Comparison of ENCODE assay signal across 8 mouse cellular contexts in genomic region chr9:61277369-61278215, GRCm38 (mm10).
A peak's percentile ranks its signal among the peaks of the same experiment; 100 is the strongest.
DNase-seq lines count a peak whose midpoint lies in the region; ATAC-seq and TF ChIP-seq lines count a peak whose summit lies in the region.

No protein-coding gene starts in this region.

- peaks cover 40% of the 10 kb centered on the region for H3K4me1 ChIP-seq in forebrain, embryonic 12.5 days
- H3K4me1 ChIP-seq in hindbrain, embryonic 11.5 days (replicated peaks; ENCODE audit: control insufficient read depth, insufficient read depth, low read length) = peaks cover 7% of the 10 kb centered on the region; the same call in 1 of the 2 replicates
- H3K4me1 ChIP-seq in lung, postnatal 0 days (ENCODE audit: insufficient read depth, low read depth, low read length) = peaks cover 3% of the 10 kb centered on the region; the same call in 1 of the 2 replicates

- no peak for TF ChIP-seq EP300 in lung, postnatal 0 days (IDR thresholded peaks at IDR 0.05)

- peak; percentile 91 for ATAC-seq in CD4-positive, CD25-positive, alpha-beta regulatory T cell, adult 4 months
- ATAC-seq in forebrain, embryonic 12.5 days (ENCODE audit: low FRiP score) = peak; percentile 67
- ATAC-seq in hindbrain, embryonic 11.5 days (ENCODE audit: low FRiP score) = peak; percentile 53; the same call in 1 of the 2 replicates
- ATAC-seq in lung, postnatal 0 days = peak; percentile 76
- no peak for ATAC-seq in erythroid progenitor cell, adult 5-6 weeks (replicated peaks; ENCODE audit: low FRiP score, poor library complexity, severe bottlenecking)

- no peaks in the 10 kb centered on the region for H3K36me3 ChIP-seq in forebrain, embryonic 12.5 days (replicated peaks)
- H3K36me3 ChIP-seq in hindbrain, embryonic 11.5 days (ENCODE audit: control insufficient read depth, insufficient read depth, low read length) = no peaks in the 10 kb centered on the region
- H3K36me3 ChIP-seq in lung, postnatal 0 days (ENCODE audit: insufficient read depth, low read length) = no peaks in the 10 kb centered on the region

- peak overlapping the region; percentile 65 for H3K27ac ChIP-seq in forebrain, embryonic 12.5 days
- H3K27ac ChIP-seq in hindbrain, embryonic 11.5 days (ENCODE audit: low read depth, low read length) = no peak overlapping the region
- no peak overlapping the region for H3K27ac ChIP-seq in lung, postnatal 0 days (ENCODE audit: low read length)

- peaks cover 49% of the 10 kb centered on the region for H3K27me3 ChIP-seq in forebrain, embryonic 12.5 days
- H3K27me3 ChIP-seq in hindbrain, embryonic 11.5 days (ENCODE audit: control insufficient read depth, insufficient read depth, low read length) = peaks cover 4% of the 10 kb centered on the region; the same call in 1 of the 2 replicates
- peaks cover 26% of the 10 kb centered on the region; the same call in 1 of the 2 replicates for H3K27me3 ChIP-seq in lung, postnatal 0 days (replicated peaks; ENCODE audit: insufficient read depth, low read length)

- TF ChIP-seq CTCF in lung, postnatal 0 days (IDR thresholded peaks at IDR 0.05) = peak; percentile 79

- peak; percentile 92 for DNase-seq in brain, adult 2 months (ENCODE audit: low read depth, low spot score)
- peak; percentile 71 for DNase-seq in hindbrain, embryonic 11.5 days (ENCODE audit: low spot score)
- DNase-seq in layer of hippocampus, postnatal 10 days (ENCODE audit: low spot score in 2 of 2) = peak; percentile 46 to 56
- DNase-seq in lung, postnatal 0 days (ENCODE audit: low spot score) = peak; percentile 87
- peak; percentile 84 for DNase-seq in retina, embryonic 14.5 days (ENCODE audit: low spot score)

- H3K9ac ChIP-seq in forebrain, embryonic 12.5 days = no peak overlapping the region
- no peak overlapping the region for H3K9ac ChIP-seq in hindbrain, embryonic 11.5 days (ENCODE audit: low read depth, low read length)
- H3K9ac ChIP-seq in lung, postnatal 0 days (replicated peaks; ENCODE audit: low read depth) = no peak overlapping the region

- 10% methylated on average over 21 of the region's 21 CpGs for WGBS in forebrain, embryonic 12.5 days
- WGBS in hindbrain, embryonic 11.5 days = 8% methylated on average over 21 of the region's 21 CpGs
- WGBS in lung, postnatal 0 days = 8% methylated on average over 21 of the region's 21 CpGs

- H3K4me3 ChIP-seq in forebrain, embryonic 12.5 days (replicated peaks) = 0 out of 2 replicates have a peak overlapping the region, but pooled peaks have one; percentile 2
- H3K4me3 ChIP-seq in hindbrain, embryonic 11.5 days (ENCODE audit: low read depth, low read length) = no peak overlapping the region
- no peak overlapping the region for H3K4me3 ChIP-seq in lung, postnatal 0 days (ENCODE audit: low read depth, low read length)

- H3K4me2 ChIP-seq in forebrain, embryonic 12.5 days = peak overlapping the region; percentile 42
- peak overlapping the region; percentile 14; the same call in 1 of the 2 replicates for H3K4me2 ChIP-seq in hindbrain, embryonic 11.5 days (replicated peaks; ENCODE audit: low read depth, low read length)
- peak overlapping the region; percentile 40; the same call in 1 of the 2 replicates for H3K4me2 ChIP-seq in lung, postnatal 0 days (replicated peaks; ENCODE audit: low read depth, low read length)

- H3K9me3 ChIP-seq in forebrain, embryonic 12.5 days = no peaks in the 10 kb centered on the region
- H3K9me3 ChIP-seq in hindbrain, embryonic 11.5 days (ENCODE audit: control insufficient read depth, low read length) = no peaks in the 10 kb centered on the region
- H3K9me3 ChIP-seq in lung, postnatal 0 days (ENCODE audit: low read length) = no peaks in the 10 kb centered on the region
